Mouse (Mus musculus) adrenal gland, postnatal 25 days (tissue): Measurements from ENCODE around the gene Mylk4. TPM values are rescaled to one million over a fixed set of nuclear protein-coding genes. Genes with fewer than 3 reads are reported as not detected.
A peak's percentile ranks its signal among the peaks of the same experiment; 100 is the strongest.

Experiments used
- DNase-seq: peaks from one replicate; pipeline ENCODE4 v3.0.0; 2021; ENCODE audit warnings: mixed read lengths
- total RNA-seq: library from RNA; stranded (reverse); gene quantifications from 2 replicates; pipeline ENCODE4 v1.2.3, GENCODE M21; 2021

The Mylk4 gene
- total RNA-seq, 1 experiment from 2014 or later: 0.06 TPM

DNA sequence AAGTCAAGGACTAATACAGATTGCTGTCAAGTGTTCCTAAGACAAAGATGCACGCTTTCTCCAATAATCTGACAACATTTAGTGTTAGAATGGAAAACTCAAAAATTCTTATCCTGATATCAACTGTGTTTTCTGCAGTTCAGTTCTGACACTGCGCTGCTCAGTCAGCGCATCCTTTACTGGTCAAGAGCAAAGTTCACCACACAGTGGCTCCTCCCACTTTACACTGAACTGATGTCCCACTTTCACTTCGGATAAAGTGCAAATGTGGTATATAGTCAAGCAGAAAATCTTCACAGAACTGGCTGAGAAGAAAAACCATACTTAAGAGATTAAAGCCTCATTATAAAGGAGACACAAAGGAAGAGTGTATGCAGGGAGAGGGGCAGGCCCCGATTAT lies 11.4 kb upstream of the Mylk4 start:
- DNase-seq: no peak

DNA sequence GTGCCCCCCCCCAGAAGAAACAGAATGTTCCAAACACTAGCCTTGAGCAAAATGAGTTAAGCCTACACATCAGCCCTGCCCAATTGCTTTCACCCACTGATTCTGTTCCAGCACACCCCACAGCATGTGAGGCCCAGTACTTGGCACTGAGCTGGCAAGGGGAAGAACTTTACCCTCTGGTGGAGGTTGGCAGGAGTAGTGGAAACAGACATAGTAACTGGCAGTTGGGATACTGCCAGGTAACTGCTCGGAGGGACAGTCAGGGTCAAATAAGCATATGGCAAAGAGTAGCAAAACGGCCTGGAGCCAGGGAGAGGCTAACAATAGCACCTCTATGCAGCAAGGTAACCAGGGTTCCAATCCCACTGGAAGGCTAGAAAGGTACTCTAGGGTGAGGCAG lies 10.9 kb upstream of the Mylk4 start:
- no peak for DNase-seq

DNA sequence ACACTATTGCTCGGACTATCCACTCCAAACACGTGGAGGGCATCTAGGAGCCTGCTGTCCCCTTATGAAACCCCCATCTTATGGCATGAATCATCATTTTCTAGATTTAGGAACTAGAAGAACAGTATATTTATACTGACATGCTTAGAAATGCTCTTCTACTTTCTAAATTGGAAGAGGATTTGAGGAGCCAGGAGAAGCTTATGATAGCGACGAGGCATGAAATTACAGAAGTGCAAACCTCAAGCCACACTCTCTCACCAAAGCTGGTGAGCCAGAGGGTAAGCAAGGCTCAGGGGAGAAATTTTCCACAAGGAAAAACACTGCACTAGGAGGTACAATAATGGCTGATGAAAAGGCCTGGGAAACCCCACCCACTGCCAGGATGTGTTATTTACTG lies 6.0 kb upstream of the Mylk4 start:
- DNase-seq: no peak

GRCm38 (mm10) chr13:32787584-32787983 lies 3.8 kb upstream of the Mylk4 start:
- no peak for DNase-seq

GRCm38 (mm10) chr13:32783055-32783454 lies 699 bp downstream of the Mylk4 start:
- DNase-seq: no peak

- DNase-seq: no peak
Observed at GRCm38 (mm10) chr13:32778861-32779260, 4.9 kb downstream of the Mylk4 start.

- no peak for DNase-seq
Observed at GRCm38 (mm10) chr13:32776350-32776749, 7.4 kb downstream of the Mylk4 start.

DNA sequence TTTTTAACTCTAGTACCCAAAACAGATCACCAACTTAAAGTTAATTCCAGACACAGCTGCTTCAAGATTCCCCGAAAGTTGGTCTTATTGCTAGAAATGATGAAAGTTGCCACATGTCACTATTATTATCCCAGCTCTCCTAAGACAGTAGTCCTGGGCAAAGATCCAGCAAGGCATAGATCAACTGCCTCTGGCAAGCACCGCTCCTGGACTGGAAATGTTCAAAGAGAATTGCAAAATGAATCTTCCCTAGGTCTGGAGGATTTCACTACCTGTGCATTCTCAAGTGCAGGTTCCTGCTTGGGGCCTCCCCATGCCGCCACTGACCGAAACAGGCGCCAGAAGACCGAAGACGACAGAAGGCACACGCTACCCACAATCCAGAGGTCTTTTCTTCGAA lies 7.9 kb downstream of the Mylk4 start:
- peak; percentile 7 for DNase-seq

DNA sequence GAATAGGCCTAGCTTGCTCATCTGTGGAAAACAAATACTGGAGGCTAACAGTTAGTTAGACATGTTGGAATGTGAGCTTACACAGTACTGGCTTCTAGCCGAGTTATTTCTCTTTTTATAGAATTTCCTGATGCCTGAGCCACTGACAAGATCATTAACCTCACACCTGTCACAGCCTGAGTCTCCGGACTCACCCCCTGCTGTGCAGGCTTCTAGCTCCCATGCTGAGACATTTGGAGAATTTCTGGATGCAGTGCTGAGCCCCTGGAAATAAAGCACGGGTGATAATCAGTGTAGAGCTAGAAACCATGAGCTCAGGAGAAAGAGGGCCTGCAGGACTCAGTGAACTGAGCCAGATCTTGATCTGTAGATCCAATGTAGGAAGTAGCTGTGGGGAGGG lies 13.8 kb downstream of the Mylk4 start:
- DNase-seq: no peak

- no peak for DNase-seq
Observed at GRCm38 (mm10) chr13:32768104-32768503, 15.7 kb downstream of the Mylk4 start.

- DNase-seq: no peak
Observed at GRCm38 (mm10) chr13:32764448-32764847, 19.3 kb downstream of the Mylk4 start.

- DNase-seq: peak; percentile 12
Observed at GRCm38 (mm10) chr13:32763141-32763540, 20.6 kb downstream of the Mylk4 start.

DNA sequence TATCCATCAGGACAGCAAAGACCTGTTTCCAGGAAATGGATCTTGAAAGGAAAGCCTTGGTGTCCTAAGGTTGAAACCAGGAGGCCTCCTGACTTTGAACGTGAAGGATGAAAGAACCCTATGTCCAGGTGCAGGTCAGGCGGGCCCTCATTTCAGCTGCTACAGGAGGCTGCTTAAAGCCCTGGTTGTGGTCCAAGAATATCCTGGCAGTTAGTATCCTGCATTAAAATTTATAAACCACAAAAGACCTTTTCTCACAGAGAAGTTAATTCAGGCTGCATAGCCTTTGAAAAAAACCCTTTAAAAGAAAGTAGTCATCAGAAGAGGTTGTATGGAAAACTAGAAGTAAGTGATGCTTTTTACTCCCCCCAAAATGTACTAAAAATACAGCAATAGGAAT lies 23.0 kb downstream of the Mylk4 start:
- DNase-seq: no peak

- no peak for DNase-seq
Observed at GRCm38 (mm10) chr13:32759036-32759435, 24.7 kb downstream of the Mylk4 start.

GRCm38 (mm10) chr13:32752066-32752657 lies 31.6 kb downstream of the Mylk4 start:
- no peak for DNase-seq

DNA sequence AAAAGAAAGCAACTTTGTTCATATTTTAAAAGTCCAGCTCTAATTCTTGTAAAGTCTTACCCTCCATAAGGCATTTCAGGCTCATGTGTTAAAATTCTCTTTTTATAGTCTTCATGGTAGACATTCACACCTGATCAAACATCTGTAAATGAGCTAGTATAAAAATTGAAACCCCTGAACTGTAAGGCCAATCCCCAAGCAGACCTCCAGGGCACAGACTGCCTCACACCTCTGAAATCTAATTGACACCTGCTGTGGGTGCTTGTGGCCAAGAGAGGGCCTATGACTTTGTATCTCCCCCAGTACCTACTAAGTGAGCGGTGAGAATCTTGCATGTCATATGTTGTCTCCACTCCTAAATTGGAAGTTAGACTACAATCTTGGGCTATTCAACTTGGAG lies 33.2 kb downstream of the Mylk4 start:
- DNase-seq: no peak

DNA sequence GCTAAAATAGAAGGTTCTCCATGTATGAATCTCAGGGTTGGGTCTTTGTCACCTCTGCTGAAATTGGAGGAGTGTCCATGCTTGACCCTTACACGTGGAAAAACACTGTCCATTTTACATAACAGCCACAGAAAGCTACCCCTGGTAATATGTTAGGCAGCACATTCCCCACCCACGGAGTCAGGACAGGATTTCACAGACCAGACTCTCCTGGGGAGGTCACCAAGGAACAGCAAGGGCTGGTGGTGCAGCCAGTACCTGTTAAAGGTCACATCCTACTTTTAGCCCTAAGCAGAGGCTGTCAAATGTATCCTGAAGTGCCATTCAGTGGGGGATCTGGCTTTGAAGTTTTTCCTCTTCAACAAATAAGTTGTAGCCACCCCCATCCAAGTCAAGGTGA lies 35.3 kb downstream of the Mylk4 start:
- no peak for DNase-seq

GRCm38 (mm10) chr13:32741161-32741560 lies 42.6 kb downstream of the Mylk4 start:
- no peak for DNase-seq

DNA sequence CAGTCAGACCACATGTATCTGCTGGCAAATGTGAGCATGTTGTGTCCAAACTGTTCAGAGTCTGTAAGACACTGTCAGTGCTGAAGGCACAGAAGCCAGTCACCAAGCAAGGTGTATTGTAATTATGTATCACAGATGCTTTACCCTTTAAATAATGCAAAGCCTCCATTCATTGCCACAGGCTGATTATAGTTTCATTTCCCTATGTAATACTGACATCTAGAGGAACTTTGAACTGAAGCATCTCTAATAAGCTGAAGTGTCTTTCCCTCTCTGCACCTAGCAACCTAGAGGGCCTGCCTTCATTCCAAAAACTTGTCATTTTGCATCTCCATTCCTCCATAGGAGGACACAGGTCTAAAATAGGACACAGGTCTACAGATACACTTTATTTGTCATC lies 52.5 kb downstream of the Mylk4 start:
- no peak for DNase-seq

- DNase-seq: no peak
Observed at GRCm38 (mm10) chr13:32724606-32725005, 59.1 kb downstream of the Mylk4 start.

DNA sequence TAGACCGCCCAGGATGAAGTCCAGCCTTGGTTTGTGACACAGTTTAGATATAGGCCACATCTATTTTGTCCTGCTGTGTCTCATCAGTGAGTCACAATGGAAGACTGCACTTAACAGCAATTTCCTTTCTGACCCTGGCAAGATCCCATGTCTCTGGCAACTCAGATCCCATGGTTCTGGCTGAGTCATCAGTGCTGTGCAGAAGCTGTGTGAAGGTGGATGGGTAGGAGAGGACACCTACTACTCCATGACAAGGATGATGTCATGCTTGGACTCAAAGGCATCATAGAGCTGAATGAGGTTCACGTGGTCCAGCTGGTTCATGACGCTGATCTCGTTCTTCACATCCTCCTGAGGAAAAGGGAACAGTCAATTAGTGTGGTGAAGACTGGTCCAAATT lies 62.0 kb downstream of the Mylk4 start:
- DNase-seq: peak; percentile 20

DNA sequence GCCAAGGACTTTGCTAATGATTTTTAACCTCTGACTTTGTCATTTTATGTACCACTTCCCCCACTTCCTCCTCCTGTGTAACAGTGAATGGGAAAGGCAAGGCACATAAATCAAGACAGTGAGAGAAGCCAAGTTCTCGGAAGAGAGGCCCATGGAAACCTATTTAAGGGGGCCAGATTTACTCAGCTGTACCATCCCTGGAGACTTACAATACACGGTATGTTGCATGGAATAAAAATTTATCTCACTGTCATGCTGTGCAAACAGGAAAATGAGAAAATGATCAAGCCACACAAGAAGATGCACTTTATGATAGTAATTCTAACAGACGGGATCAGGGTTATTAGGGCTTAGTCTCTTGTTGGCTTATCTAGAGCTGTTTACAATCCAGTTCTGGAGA lies 64.5 kb downstream of the Mylk4 start:
- DNase-seq: no peak

DNA sequence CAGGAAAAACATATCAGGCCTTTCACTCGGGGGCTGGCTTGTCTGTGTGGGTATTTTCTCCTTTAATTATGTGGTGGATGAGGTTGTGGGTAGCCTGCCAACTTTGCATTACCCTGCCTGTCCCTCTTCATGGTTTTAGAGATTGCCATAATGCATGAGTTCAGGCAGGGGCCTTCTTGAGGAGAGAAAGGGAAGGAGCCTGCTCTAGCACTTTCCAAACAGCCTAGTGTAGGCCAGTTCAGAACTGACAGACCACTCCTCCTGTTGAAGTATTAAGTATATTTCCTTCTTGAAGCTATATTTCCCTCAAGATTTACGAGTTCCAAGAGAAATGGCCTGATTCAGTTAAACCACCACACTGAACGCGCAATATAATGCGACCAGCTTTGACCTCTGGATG lies 66.0 kb downstream of the Mylk4 start:
- DNase-seq: no peak

DNA sequence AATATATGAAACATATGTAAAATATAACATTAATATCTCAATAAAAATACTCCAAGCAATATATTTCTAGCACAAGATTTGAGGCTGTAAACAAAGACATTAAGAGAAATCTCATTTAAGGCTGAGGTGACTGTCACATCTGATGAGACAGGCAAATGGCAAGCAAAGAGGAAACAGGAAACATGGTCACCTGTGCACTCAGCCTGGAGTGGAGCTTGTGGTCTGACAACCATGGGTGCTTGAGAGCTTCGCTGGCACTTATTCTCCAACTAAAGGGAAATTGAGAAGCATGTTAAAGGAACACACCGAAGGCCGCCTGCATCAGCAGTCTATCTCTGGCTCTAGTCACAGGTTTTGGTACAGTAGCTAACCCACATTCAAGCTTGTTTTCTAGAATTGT lies 71.2 kb downstream of the Mylk4 start:
- DNase-seq: no peak

GRCm38 (mm10) chr13:32707894-32708293 lies 75.9 kb downstream of the Mylk4 start:
- no peak for DNase-seq
